Mouse (Mus musculus): Measurements from ENCODE around the gene Sult2b1. TPM values are rescaled to one million over a fixed set of nuclear protein-coding genes. Genes with fewer than 3 reads are reported as not detected.

Sult2b1 gene
- total RNA-seq, 1 experiment: 1.6 TPM

GRCm38 (mm10) chr7:45716952-45717917, 67.2 kb downstream of the Sult2b1 start:
- Histone ChIP-seq H3K4me1 (ENCODE audit: control insufficient read depth in 2 of 2, insufficient read depth in 2 of 2, low read length in 2 of 2, poor library complexity in 1 of 2) (peaks cover 0 to 16% of the 10 kb centered on the region in 2 experiments; a peak in 2 of 4 replicates), H3K9me3 (ENCODE audit: control insufficient read depth, insufficient read depth, low read depth, low read length) (no peaks in the 10 kb centered on the region), H3K4me3 (ENCODE audit: insufficient read depth in 1 of 2, low read depth in 1 of 2, low read length in 2 of 2, poor library complexity in 1 of 2, severe bottlenecking in 1 of 2) (peak overlapping the region; percentile 87 to 88), H3K9ac (ENCODE audit: insufficient read depth, low read depth, low read length, poor library complexity, severe bottlenecking) (peak overlapping the region; percentile 96), H3K27ac (ENCODE audit: insufficient read depth, low read depth, low read length, poor library complexity, severe bottlenecking) (peak overlapping the region; percentile 55; the same call in 1 of the 2 replicates), H3K36me3 (ENCODE audit: control insufficient read depth, insufficient read depth, low read length, poor library complexity, severe bottlenecking) (peaks cover 49% of the 10 kb centered on the region)
- in situ Hi-C loops (cut with MboI; ENCODE audit: low sequenced_read_pairs in 2 of 2, unreplicated experiment in 2 of 2): no loop called here
- no peak for TF ChIP-seq CHD2 (IDR thresholded peaks at IDR 0.05; ENCODE audit: low read depth, low read length)
- TF ChIP-seq ZNF384 (IDR thresholded peaks at IDR 0.05; ENCODE audit: low read depth, low read length): no peak
- TF ChIP-seq ZC3H11A (IDR thresholded peaks at IDR 0.05; ENCODE audit: borderline replicate concordance, low read depth, low read length): no peak
- no peak for TF ChIP-seq MAFK (IDR thresholded peaks at IDR 0.05; ENCODE audit: insufficient read depth, low read depth, low read length)
- no peak for TF ChIP-seq HCFC1 (IDR thresholded peaks at IDR 0.05; ENCODE audit: borderline replicate concordance, insufficient read depth, low read length)
- no peak for DNase-seq (ENCODE audit: low read depth, low spot score)

- no peak for DNase-seq (ENCODE audit: low read depth, low spot score)
- Histone ChIP-seq H3K9me3 (ENCODE audit: control insufficient read depth, insufficient read depth, low read depth, low read length) (no peaks in the 10 kb centered on the region), H3K27ac (ENCODE audit: insufficient read depth, low read depth, low read length, poor library complexity, severe bottlenecking) (no peak overlapping the region), H3K36me3 (ENCODE audit: control insufficient read depth, insufficient read depth, low read length, poor library complexity, severe bottlenecking) (peaks cover 50% of the 10 kb centered on the region), H3K9ac (ENCODE audit: insufficient read depth, low read depth, low read length, poor library complexity, severe bottlenecking) (no peak overlapping the region), H3K4me1 (ENCODE audit: control insufficient read depth in 2 of 2, insufficient read depth in 2 of 2, low read length in 2 of 2, poor library complexity in 1 of 2) (peaks cover 0 to 19% of the 10 kb centered on the region in 2 experiments; a peak in 2 of 4 replicates), H3K4me3 (ENCODE audit: insufficient read depth in 1 of 2, low read depth in 1 of 2, low read length in 2 of 2, poor library complexity in 1 of 2, severe bottlenecking in 1 of 2) (no peak overlapping the region)
- in situ Hi-C loops (cut with MboI; ENCODE audit: low sequenced_read_pairs in 2 of 2, unreplicated experiment in 2 of 2): no loop called here
- no peak for TF ChIP-seq ZC3H11A (IDR thresholded peaks at IDR 0.05; ENCODE audit: borderline replicate concordance, low read depth, low read length)
Measured at GRCm38 (mm10) chr7:45716460-45716857, 68.0 kb downstream of the Sult2b1 start.

GRCm38 (mm10) chr7:45715741-45716459, 68.6 kb downstream of the Sult2b1 start:
- TF ChIP-seq CHD2 (IDR thresholded peaks at IDR 0.05; ENCODE audit: low read depth, low read length) (no peak), MAFK (IDR thresholded peaks at IDR 0.05; ENCODE audit: insufficient read depth, low read depth, low read length) (no peak), HCFC1 (IDR thresholded peaks at IDR 0.05; ENCODE audit: borderline replicate concordance, insufficient read depth, low read length) (no peak), ZC3H11A (IDR thresholded peaks at IDR 0.05; ENCODE audit: borderline replicate concordance, low read depth, low read length) (no peak), ZNF384 (IDR thresholded peaks at IDR 0.05; ENCODE audit: low read depth, low read length) (no peak)
- Histone ChIP-seq H3K27ac (ENCODE audit: insufficient read depth, low read depth, low read length, poor library complexity, severe bottlenecking) (no peak overlapping the region), H3K9me3 (ENCODE audit: control insufficient read depth, insufficient read depth, low read depth, low read length) (no peaks in the 10 kb centered on the region), H3K36me3 (ENCODE audit: control insufficient read depth, insufficient read depth, low read length, poor library complexity, severe bottlenecking) (peaks cover 50% of the 10 kb centered on the region), H3K9ac (ENCODE audit: insufficient read depth, low read depth, low read length, poor library complexity, severe bottlenecking) (no peak overlapping the region; the same call in 1 of the 2 replicates), H3K4me1 (ENCODE audit: control insufficient read depth in 2 of 2, insufficient read depth in 2 of 2, low read length in 2 of 2, poor library complexity in 1 of 2) (peaks cover 0 to 21% of the 10 kb centered on the region in 2 experiments; a peak in 2 of 4 replicates), H3K4me3 (ENCODE audit: insufficient read depth in 1 of 2, low read depth in 1 of 2, low read length in 2 of 2, poor library complexity in 1 of 2, severe bottlenecking in 1 of 2) (peak overlapping the region in 1 of 2 experiments; percentile 63; a peak in 1 of 4 replicates)
- in situ Hi-C loops (cut with MboI; ENCODE audit: low sequenced_read_pairs in 2 of 2, unreplicated experiment in 2 of 2): no loop called here
- DNase-seq (ENCODE audit: low read depth, low spot score): no peak

- H3K4me3 ChIP-seq (ENCODE audit: insufficient read depth in 1 of 2, low read depth in 1 of 2, low read length in 2 of 2, poor library complexity in 1 of 2, severe bottlenecking in 1 of 2): peak within 1 kb of the TSS; percentile 76 to 95
- peaks cover 47% of the 10 kb centered on the region for H3K36me3 ChIP-seq (ENCODE audit: control insufficient read depth, insufficient read depth, low read length, poor library complexity, severe bottlenecking)
- TF ChIP-seq MAFK (IDR thresholded peaks at IDR 0.05; ENCODE audit: insufficient read depth, low read depth, low read length): no peak
- no peak for TF ChIP-seq ZC3H11A (IDR thresholded peaks at IDR 0.05; ENCODE audit: borderline replicate concordance, low read depth, low read length)
- peak; percentile 58; the same call in 1 of the 2 replicates for TF ChIP-seq CHD2 (IDR thresholded peaks at IDR 0.05; ENCODE audit: low read depth, low read length)
- TF ChIP-seq ZNF384 (IDR thresholded peaks at IDR 0.05; ENCODE audit: low read depth, low read length): no peak
- TF ChIP-seq HCFC1 (IDR thresholded peaks at IDR 0.05; ENCODE audit: borderline replicate concordance, insufficient read depth, low read length): peak; percentile 87
- H3K9ac ChIP-seq (ENCODE audit: insufficient read depth, low read depth, low read length, poor library complexity, severe bottlenecking): peak within 1 kb of the TSS; percentile 75
- in situ Hi-C loops (cut with MboI; ENCODE audit: low sequenced_read_pairs in 2 of 2, unreplicated experiment in 2 of 2): no loop called here
- H3K27ac ChIP-seq (ENCODE audit: insufficient read depth, low read depth, low read length, poor library complexity, severe bottlenecking): peak within 1 kb of the TSS; percentile 40; the same call in 1 of the 2 replicates
- DNase-seq (ENCODE audit: low read depth, low spot score): peak; percentile 94
- H3K4me1 ChIP-seq (ENCODE audit: control insufficient read depth in 2 of 2, insufficient read depth in 2 of 2, low read length in 2 of 2, poor library complexity in 1 of 2): peaks cover 0 to 26% of the 10 kb centered on the region in 2 experiments; a peak in 2 of 4 replicates
- H3K9me3 ChIP-seq (ENCODE audit: control insufficient read depth, insufficient read depth, low read depth, low read length): no peaks in the 10 kb centered on the region
Measured at GRCm38 (mm10) chr7:45715090-45715708, 69.3 kb downstream of the Sult2b1 start, which contains the start of gene Rpl18. Rpl18 (plus strand) TSS chr7:45715457.

Data from ES-E14 (cell line).